Mouse (Mus musculus) olfactory bulb, adult 2 months (tissue): Measurements from ENCODE around the gene Flvcr2.

Experiments used
- CTCF ChIP-seq: fragments of 200-500 bp; IDR thresholded peaks from 2 replicates; pipeline ENCODE4 v1.5.1; 2012; ENCODE audit warnings: low read depth, mild to moderate bottlenecking, low read length, moderate library complexity; ENCODE audit not compliant: insufficient read depth
- POLR2A ChIP-seq: fragments of 200-500 bp; IDR thresholded peaks from 2 replicates; pipeline ENCODE4 v1.6.1; 2012; ENCODE audit warnings: mild to moderate bottlenecking, low read depth, low read length, moderate library complexity; ENCODE audit not compliant: insufficient read depth

- TF ChIP-seq CTCF = no peak
- TF ChIP-seq POLR2A = no peak
Observed at GRCm38 (mm10) chr12:85756455-85756854, 10.1 kb downstream of the Flvcr2 start.
